22 mouse cellular contexts compared by ENCODE assay signal in genomic region chr13:70670080-70670479, GRCm38 (mm10). TPM values are rescaled to one million over a fixed set of nuclear protein-coding genes. Genes with fewer than 3 reads are reported as not detected.
DNase-seq lines count a peak whose midpoint lies in the region; ATAC-seq and TF ChIP-seq lines count a peak whose summit lies in the region.
"Had no signal": no experiment of that assay in that cellular context is flagged by ENCODE, and none has a peak within 500 bp of the region (broad histone marks: within the 10 kb centered on the region; RNA-seq: fewer than 3 reads in every experiment).

No protein-coding gene starts in this region.

- H3K4me1 ChIP-seq in midbrain, postnatal 0 days (ENCODE audit: insufficient read depth, low read length) = no peaks in the 10 kb centered on the region
- H3K4me1 ChIP-seq in midbrain, embryonic 11.5 days (ENCODE audit: control insufficient read depth, insufficient read depth, low read length) = no peaks in the 10 kb centered on the region
- H3K4me1 ChIP-seq: embryonic facial prominence, embryonic 10.5 days; liver, embryonic 13.5 days; midbrain, embryonic 12.5 days had no signal

- 66% methylated on average over 4 of the region's 4 CpGs for WGBS in midbrain, postnatal 0 days
- 76% methylated on average over 4 of the region's 4 CpGs for WGBS in midbrain, embryonic 11.5 days

- H3K4me2 ChIP-seq in midbrain, postnatal 0 days (ENCODE audit: low read depth, low read length, poor library complexity, severe bottlenecking) = no peak overlapping the region
- H3K4me2 ChIP-seq in midbrain, embryonic 11.5 days = no peak overlapping the region
- H3K4me2 ChIP-seq: hindbrain, embryonic 14.5 days; liver, embryonic 13.5 days; midbrain, embryonic 12.5 days had no signal

- no peak overlapping the region for H3K27ac ChIP-seq in midbrain, postnatal 0 days (ENCODE audit: low read depth, low read length)
- no peak overlapping the region for H3K27ac ChIP-seq in midbrain, embryonic 11.5 days (ENCODE audit: low read depth, low read length)
- H3K27ac ChIP-seq: embryonic facial prominence, embryonic 10.5 days; hindbrain, embryonic 14.5 days; liver, embryonic 13.5 days; midbrain, embryonic 12.5 days had no signal

- no peaks in the 10 kb centered on the region for H3K9me3 ChIP-seq in midbrain, postnatal 0 days (ENCODE audit: low read length)
- no peaks in the 10 kb centered on the region for H3K9me3 ChIP-seq in midbrain, embryonic 11.5 days (ENCODE audit: control insufficient read depth, low read length)
- H3K9me3 ChIP-seq: embryonic facial prominence, embryonic 10.5 days; liver, embryonic 13.5 days; midbrain, embryonic 12.5 days had no signal

- H3K27me3 ChIP-seq in midbrain, postnatal 0 days (ENCODE audit: insufficient read depth, low read length) = no peaks in the 10 kb centered on the region
- no peaks in the 10 kb centered on the region for H3K27me3 ChIP-seq in midbrain, embryonic 11.5 days (ENCODE audit: control insufficient read depth, insufficient read depth, low read length)
- H3K27me3 ChIP-seq: liver, embryonic 13.5 days; midbrain, embryonic 12.5 days had no signal

- no peaks in the 10 kb centered on the region for H3K36me3 ChIP-seq in midbrain, postnatal 0 days (ENCODE audit: insufficient read depth, low read length)
- no peaks in the 10 kb centered on the region for H3K36me3 ChIP-seq in midbrain, embryonic 11.5 days (ENCODE audit: control insufficient read depth, insufficient read depth, low read length)
- H3K36me3 ChIP-seq: embryonic facial prominence, embryonic 10.5 days; liver, embryonic 13.5 days; midbrain, embryonic 12.5 days had no signal

- H3K4me3 ChIP-seq in midbrain, postnatal 0 days (ENCODE audit: low read depth, low read length) = no peak overlapping the region
- no peak overlapping the region for H3K4me3 ChIP-seq in midbrain, embryonic 11.5 days (ENCODE audit: low read depth, low read length)
- H3K4me3 ChIP-seq: embryonic facial prominence, embryonic 10.5 days; liver, embryonic 13.5 days; midbrain, embryonic 12.5 days had no signal

- no peak for ATAC-seq in midbrain, postnatal 0 days (ENCODE audit: low FRiP score)
- no peak for ATAC-seq in midbrain, embryonic 11.5 days (ENCODE audit: low FRiP score)
- ATAC-seq: CD4-positive, CD25-positive, alpha-beta regulatory T cell, adult 4 months had no signal

- no peak for TF ChIP-seq POLR2A in brain, embryonic 14.5 days (IDR thresholded peaks at IDR 0.05; ENCODE audit: borderline replicate concordance, extremely low read depth, insufficient read depth, insufficient read length, poor library complexity, severe bottlenecking)

- TF ChIP-seq CTCF in midbrain, postnatal 0 days (IDR thresholded peaks at IDR 0.05) = no peak
- no peak for TF ChIP-seq CTCF in brain, embryonic 14.5 days (IDR thresholded peaks at IDR 0.05; ENCODE audit: borderline replicate concordance, extremely low read depth, insufficient read depth, insufficient read length)

- peak; percentile 13 to 37 for DNase-seq in frontal cortex, postnatal 36 days (ENCODE audit: low spot score in 2 of 2)
- no peak for DNase-seq in frontal cortex, postnatal 14 days (ENCODE audit: low spot score in 2 of 2)
- DNase-seq in midbrain, postnatal 0 days (ENCODE audit: low spot score) = peak; percentile 25
- DNase-seq in midbrain, embryonic 11.5 days (ENCODE audit: low spot score, missing footprints) = no peak
- peak; percentile 5 for DNase-seq in brain, embryonic 14.5 days (ENCODE audit: low read depth)
- DNase-seq in right cerebral cortex, postnatal 10 days (ENCODE audit: low spot score in 2 of 2) = peak; percentile 49 to 53
- no peak for DNase-seq in kidney, postnatal 4 days
- no peak for DNase-seq in adrenal gland, adult 2 months
- DNase-seq: adrenal gland, postnatal 36 days; cerebellum, adult 11-12 months; cerebellum, postnatal 10 days; gastrocnemius, postnatal 36 days; heart, postnatal 36 days; kidney, adult 9 months; kidney, postnatal 14 days; liver, embryonic 13.5 days; lung, adult 2 months; lung, postnatal 14 days had no signal

- no peak overlapping the region for H3K9ac ChIP-seq in midbrain, postnatal 0 days (replicated peaks; ENCODE audit: low read length, poor library complexity, severe bottlenecking)
- no peak overlapping the region for H3K9ac ChIP-seq in midbrain, embryonic 11.5 days (ENCODE audit: low read length)
- H3K9ac ChIP-seq: hindbrain, embryonic 14.5 days; liver, embryonic 13.5 days; midbrain, embryonic 12.5 days had no signal

RNA-seq across cellular contexts. Expression of gene Ice1, which starts 32.6 kb away (rescaled TPM):
- total RNA-seq in midbrain, postnatal 0 days (2014; rRNA removed) = 77.4 and 88.7 TPM in 2 replicates
- 23.5 and 25.4 TPM in 2 replicates for polyA plus RNA-seq in midbrain, postnatal 0 days (2015; fragmentation: Nextera tagmentation; extraction: Ambion mirVana)
- 28.4 and 28.9 TPM in 2 replicates for polyA plus RNA-seq in midbrain, embryonic 11.5 days (2014; fragmentation: Nextera tagmentation; extraction: Ambion mirVana)
- 119 and 121 TPM in 2 replicates for polyA plus RNA-seq in brain, embryonic 14.5 days (2012; rRNA removed)
- 10 to 100 TPM; 22.4 to 23.7 TPM for total RNA-seq in adrenal gland, adult 2 months (2021)
- 9.7 and 10.0 TPM in 2 replicates for polyA plus RNA-seq in adrenal gland, adult 2 months (2012; rRNA removed)

Comparison
In these comparisons a context has a peak if more than half of its experiments do, and no peak if none do; other contexts are left out.
1. DNase-seq: peak in frontal cortex, postnatal 36 days (2 of 2), midbrain, postnatal 0 days (single experiment), brain, embryonic 14.5 days (single experiment) and right cerebral cortex, postnatal 10 days (2 of 2); none in frontal cortex, postnatal 14 days (0 of 2), midbrain, embryonic 11.5 days (single experiment), kidney, postnatal 4 days (0 of 2) and adrenal gland, adult 2 months (single experiment).